Mouse (Mus musculus): ENCODE data around the gene Rnf10.

- TF ChIP-seq POLR2A (IDR thresholded peaks at IDR 0.05; ENCODE audit: low read depth, low read length): no peak
- no peak for TF ChIP-seq CTCF (IDR thresholded peaks at IDR 0.05; ENCODE audit: borderline replicate concordance, insufficient read depth, low read length)
Measured at GRCm38 (mm10) chr5:115312354-115312753, 39.7 kb upstream of the Rnf10 start.
